In genomic region chr11:46388438-46388837, GRCm38 (mm10) we compare ENCODE assay signal across 37 mouse cellular contexts. TPM values are rescaled to one million over a fixed set of nuclear protein-coding genes. Genes with fewer than 3 reads are reported as not detected.
DNase-seq lines count a peak whose midpoint lies in the region; ATAC-seq and TF ChIP-seq lines count a peak whose summit lies in the region.
"Had no signal": no experiment of that assay in that cellular context is flagged by ENCODE, and none has a peak within 500 bp of the region (broad histone marks: within the 10 kb centered on the region; RNA-seq: fewer than 3 reads in every experiment).

No protein-coding gene starts in this region.

- no peaks in the 10 kb centered on the region for H3K9me3 ChIP-seq in heart, embryonic 16.5 days (replicated peaks; ENCODE audit: control insufficient read depth, low read length)
- no peaks in the 10 kb centered on the region for H3K9me3 ChIP-seq in heart, embryonic 12.5 days (replicated peaks)
- no peaks in the 10 kb centered on the region for H3K9me3 ChIP-seq in liver, postnatal 0 days (ENCODE audit: low read length)
- H3K9me3 ChIP-seq: embryonic facial prominence, embryonic 13.5 days; forebrain, embryonic 10.5 days; G1E; heart, embryonic 15.5 days; hindbrain, embryonic 10.5 days; liver, embryonic 12.5 days; megakaryocyte, embryonic 14.5 days; midbrain, embryonic 12.5 days; neural tube, embryonic 12.5 days had no signal

- no peak for TF ChIP-seq POLR2A in spleen, adult 2 months (IDR thresholded peaks at IDR 0.05; ENCODE audit: low read depth, low read length)
- no peak for TF ChIP-seq POLR2A in small intestine, adult 2 months (IDR thresholded peaks at IDR 0.05; ENCODE audit: low read depth, low read length)

- no peak for TF ChIP-seq EP300 in liver, postnatal 0 days (IDR thresholded peaks at IDR 0.05; ENCODE audit: low read depth)

- no peaks in the 10 kb centered on the region for H3K4me1 ChIP-seq in heart, embryonic 16.5 days (ENCODE audit: control insufficient read depth, insufficient read depth, low read length)
- no peaks in the 10 kb centered on the region for H3K4me1 ChIP-seq in heart, embryonic 12.5 days (replicated peaks)
- peaks cover 6% of the 10 kb centered on the region; the same call in 1 of the 2 replicates for H3K4me1 ChIP-seq in spleen, adult 2 months (ENCODE audit: control insufficient read depth, insufficient read depth, insufficient read length)
- H3K4me1 ChIP-seq in small intestine, adult 2 months (ENCODE audit: control insufficient read depth, insufficient read depth, insufficient read length, low read length), result no peaks in the 10 kb centered on the region
- H3K4me1 ChIP-seq in liver, postnatal 0 days (ENCODE audit: insufficient read depth), result no peaks in the 10 kb centered on the region; the same call in 1 of the 2 replicates
- H3K4me1 ChIP-seq: embryonic facial prominence, embryonic 13.5 days; heart, embryonic 15.5 days; liver, embryonic 12.5 days; midbrain, embryonic 12.5 days; neural tube, embryonic 12.5 days had no signal

- no peaks in the 10 kb centered on the region for H3K27me3 ChIP-seq in heart, embryonic 16.5 days (ENCODE audit: control insufficient read depth, insufficient read depth, low read length)
- H3K27me3 ChIP-seq in heart, embryonic 12.5 days (replicated peaks), result no peaks in the 10 kb centered on the region
- no peaks in the 10 kb centered on the region for H3K27me3 ChIP-seq in spleen, adult 2 months (ENCODE audit: control insufficient read depth, insufficient read depth, low read length)
- no peaks in the 10 kb centered on the region for H3K27me3 ChIP-seq in small intestine, adult 2 months (ENCODE audit: control insufficient read depth, insufficient read depth, low read length)
- no peaks in the 10 kb centered on the region for H3K27me3 ChIP-seq in liver, postnatal 0 days (ENCODE audit: insufficient read depth, low read length)
- H3K27me3 ChIP-seq: embryonic facial prominence, embryonic 13.5 days; heart, embryonic 15.5 days; megakaryocyte, embryonic 14.5 days; midbrain, embryonic 12.5 days; neural tube, embryonic 12.5 days had no signal

- no peak for DNase-seq in spleen, adult 2 months (ENCODE audit: low read depth in 1 of 2, low spot score in 2 of 2)
- DNase-seq in spleen, adult 12 weeks (ENCODE audit: low spot score), result no peak
- DNase-seq in adrenal gland, adult 18-20 months (ENCODE audit: low spot score in 2 of 2), result no peak
- DNase-seq in liver, postnatal 0 days, result no peak
- DNase-seq: adrenal gland, postnatal 14 days; cerebellum, adult 11-12 months; cerebellum, adult 9-11 months; gastrocnemius, adult 2 months; gastrocnemius, postnatal 36 days; heart, adult 2 months; kidney, adult 8-10 months; layer of hippocampus, postnatal 36 days; left cerebral cortex, postnatal 4 days; lung, adult 18-20 months; lung, postnatal 4 days; right cerebral cortex, adult 18-20 months had no signal

- no peaks in the 10 kb centered on the region for H3K36me3 ChIP-seq in heart, embryonic 16.5 days (ENCODE audit: control insufficient read depth, insufficient read depth)
- H3K36me3 ChIP-seq in heart, embryonic 12.5 days, result no peaks in the 10 kb centered on the region
- H3K36me3 ChIP-seq in spleen, adult 2 months (ENCODE audit: control insufficient read depth, insufficient read depth, low read length), result no peaks in the 10 kb centered on the region
- no peaks in the 10 kb centered on the region for H3K36me3 ChIP-seq in small intestine, adult 2 months (ENCODE audit: control insufficient read depth, insufficient read depth, low read length)
- no peaks in the 10 kb centered on the region for H3K36me3 ChIP-seq in liver, postnatal 0 days (replicated peaks; ENCODE audit: insufficient read depth, low read length)
- H3K36me3 ChIP-seq: embryonic facial prominence, embryonic 13.5 days; forebrain, embryonic 10.5 days; G1E; heart, embryonic 15.5 days; hindbrain, embryonic 10.5 days; liver, embryonic 12.5 days; midbrain, embryonic 12.5 days; neural tube, embryonic 12.5 days had no signal

- H3K27ac ChIP-seq in heart, embryonic 16.5 days (ENCODE audit: low read length), result no peak overlapping the region; the same call in 1 of the 2 replicates
- H3K27ac ChIP-seq in heart, embryonic 12.5 days (ENCODE audit: poor library complexity, severe bottlenecking), result no peak overlapping the region
- peak overlapping the region; percentile 87 for H3K27ac ChIP-seq in spleen, adult 2 months (ENCODE audit: insufficient read depth, low read length)
- no peak overlapping the region for H3K27ac ChIP-seq in small intestine, adult 2 months (ENCODE audit: insufficient read depth, low read depth, low read length)
- no peak overlapping the region for H3K27ac ChIP-seq in liver, postnatal 0 days (ENCODE audit: low read depth)
- H3K27ac ChIP-seq: embryonic facial prominence, embryonic 13.5 days; forebrain, embryonic 10.5 days; gastrocnemius, adult 2 months; heart, adult 2 months; heart, embryonic 15.5 days; hindbrain, embryonic 10.5 days; hindbrain, postnatal 0 days; liver, embryonic 12.5 days; midbrain, embryonic 12.5 days; neural tube, embryonic 12.5 days had no signal

- H3K4me2 ChIP-seq in heart, embryonic 16.5 days (ENCODE audit: low read depth, low read length), result 0 out of 2 replicates have a peak overlapping the region, but pooled peaks have one; percentile 5
- no peak overlapping the region for H3K4me2 ChIP-seq in heart, embryonic 12.5 days
- no peak overlapping the region for H3K4me2 ChIP-seq in liver, postnatal 0 days (ENCODE audit: low read depth, low read length)
- H3K4me2 ChIP-seq: embryonic facial prominence, embryonic 13.5 days; heart, embryonic 15.5 days; liver, embryonic 12.5 days; midbrain, embryonic 12.5 days; neural tube, embryonic 12.5 days had no signal

- H3K9ac ChIP-seq in heart, embryonic 16.5 days (ENCODE audit: low read length), result no peak overlapping the region
- H3K9ac ChIP-seq in heart, embryonic 12.5 days, result no peak overlapping the region
- H3K9ac ChIP-seq in liver, postnatal 0 days (replicated peaks), result no peak overlapping the region
- H3K9ac ChIP-seq: embryonic facial prominence, embryonic 13.5 days; heart, embryonic 15.5 days; liver, embryonic 12.5 days; midbrain, embryonic 12.5 days; neural tube, embryonic 12.5 days had no signal

- no peak for ATAC-seq in heart, embryonic 16.5 days (replicated peaks; ENCODE audit: extremely low read depth, insufficient read depth, low FRiP score)
- no peak for ATAC-seq in heart, embryonic 12.5 days (ENCODE audit: insufficient number of reproducible peaks, low FRiP score)
- no peak for ATAC-seq in liver, postnatal 0 days
- ATAC-seq: forebrain, embryonic 16.5 days; hindbrain, postnatal 0 days; intestine, embryonic 16.5 days; liver, embryonic 12.5 days; lung, postnatal 0 days; Patski had no signal

- TF ChIP-seq CTCF in spleen, adult 2 months (IDR thresholded peaks at IDR 0.05; ENCODE audit: extremely low read depth, insufficient read depth, insufficient read length, insufficient replicate concordance), result no peak
- no peak for TF ChIP-seq CTCF in small intestine, adult 2 months (IDR thresholded peaks at IDR 0.05; ENCODE audit: extremely low read depth, insufficient read length, insufficient replicate concordance, low read depth, low read length)
- no peak for TF ChIP-seq CTCF in liver, postnatal 0 days (IDR thresholded peaks at IDR 0.05; ENCODE audit: low read depth)

- H3K4me3 ChIP-seq in heart, embryonic 16.5 days (ENCODE audit: low read length), result peak overlapping the region; percentile 30
- no peak overlapping the region for H3K4me3 ChIP-seq in heart, embryonic 12.5 days
- H3K4me3 ChIP-seq in spleen, adult 2 months (ENCODE audit: extremely low read depth, insufficient read depth, insufficient read length), result peak overlapping the region; percentile 50
- H3K4me3 ChIP-seq in small intestine, adult 2 months (ENCODE audit: low read depth, low read length), result peak overlapping the region; percentile 49
- H3K4me3 ChIP-seq in liver, postnatal 0 days (ENCODE audit: low read depth, low read length), result no peak overlapping the region
- H3K4me3 ChIP-seq: embryonic facial prominence, embryonic 13.5 days; forebrain, embryonic 10.5 days; gastrocnemius, adult 2 months; heart, adult 2 months; heart, embryonic 15.5 days; hindbrain, embryonic 10.5 days; liver, embryonic 12.5 days; megakaryocyte, embryonic 14.5 days; midbrain, embryonic 12.5 days; myocyte; neural tube, embryonic 12.5 days had no signal

- WGBS in heart, embryonic 16.5 days, result 64% methylated on average over 6 of the region's 6 CpGs
- 66% methylated on average over 6 of the region's 6 CpGs for WGBS in heart, embryonic 12.5 days
- WGBS in spleen, adult 2 months, result 62% methylated on average over 6 of the region's 6 CpGs
- 68% methylated on average over 6 of the region's 6 CpGs for WGBS in small intestine, adult 2 months
- 71% methylated on average over 6 of the region's 6 CpGs for WGBS in liver, postnatal 0 days (ENCODE audit: insufficient replicate concordance)

RNA-seq across cellular contexts. Expression of gene Itk, which starts 0.9 kb away (rescaled TPM):
- polyA plus RNA-seq in heart, embryonic 16.5 days (2015; fragmentation: Nextera tagmentation; extraction: Ambion mirVana), result 2.0 and 5.2 TPM in 2 replicates
- not detected in 2 replicates for polyA plus RNA-seq in heart, embryonic 12.5 days (2016; fragmentation: Nextera tagmentation; extraction: Ambion mirVana)
- 9.8 and 11.5 TPM in 2 replicates for polyA plus RNA-seq in spleen, adult 2 months (2012; rRNA removed)
- polyA plus RNA-seq in small intestine, adult 2 months (2012; rRNA removed), result 0.52 and 1.1 TPM in 2 replicates
- under 1 TPM; 0.23 to 0.58 TPM for total RNA-seq in adrenal gland, adult 18-20 months (2021)
- polyA plus RNA-seq in liver, postnatal 0 days (2015; fragmentation: Nextera tagmentation; extraction: Ambion mirVana), result 0.09 and 0.19 TPM in 2 replicates
- total RNA-seq: gastrocnemius, adult 2 months; hindbrain, postnatal 0 days had no signal
- polyA plus RNA-seq: embryonic facial prominence, embryonic 13.5 days; forebrain, embryonic 10.5 days; forebrain, embryonic 16.5 days; hindbrain, embryonic 10.5 days; liver, embryonic 12.5 days; neural tube, embryonic 12.5 days had no signal

RNA-seq across cellular contexts. Expression of gene Fam71b, which starts 7.9 kb away (rescaled TPM):
- 0.18 TPM in 1 of 2 replicates, not detected in the other for polyA plus RNA-seq in heart, embryonic 16.5 days (2015; fragmentation: Nextera tagmentation; extraction: Ambion mirVana)
- not detected in 2 replicates for polyA plus RNA-seq in heart, embryonic 12.5 days (2016; fragmentation: Nextera tagmentation; extraction: Ambion mirVana)
- 0.69 and 1.2 TPM in 2 replicates for polyA plus RNA-seq in spleen, adult 2 months (2012; rRNA removed)
- polyA plus RNA-seq in small intestine, adult 2 months (2012; rRNA removed), result 0.33 and 0.38 TPM in 2 replicates
- total RNA-seq in adrenal gland, adult 18-20 months (2021), result not detected
- polyA plus RNA-seq in liver, postnatal 0 days (2015; fragmentation: Nextera tagmentation; extraction: Ambion mirVana), result not detected in 2 replicates
- total RNA-seq: adrenal gland, postnatal 14 days; gastrocnemius, adult 2 months; gastrocnemius, postnatal 36 days; heart, adult 2 months; hindbrain, postnatal 0 days; layer of hippocampus, postnatal 36 days; left cerebral cortex, postnatal 4 days; midbrain, postnatal 0 days had no signal
- polyA plus RNA-seq: embryonic facial prominence, embryonic 13.5 days; forebrain, embryonic 10.5 days; forebrain, embryonic 16.5 days; G1E; heart, embryonic 15.5 days; hindbrain, embryonic 10.5 days; hindbrain, postnatal 0 days; intestine, embryonic 16.5 days; limb, embryonic 14.5 days; liver, embryonic 12.5 days; lung, postnatal 0 days; midbrain, embryonic 12.5 days; midbrain, postnatal 0 days; neural tube, embryonic 12.5 days; Patski; stomach, embryonic 14.5 days had no signal

RNA-seq across cellular contexts. Expression of gene Med7, which starts 48.3 kb away (rescaled TPM):
- polyA plus RNA-seq in heart, embryonic 16.5 days (2015; fragmentation: Nextera tagmentation; extraction: Ambion mirVana), result 43.6 and 47.8 TPM in 2 replicates
- 54.9 and 56.8 TPM in 2 replicates for polyA plus RNA-seq in heart, embryonic 12.5 days (2016; fragmentation: Nextera tagmentation; extraction: Ambion mirVana)
- polyA plus RNA-seq in spleen, adult 2 months (2012; rRNA removed), result 14.7 and 21.0 TPM in 2 replicates
- polyA plus RNA-seq in small intestine, adult 2 months (2012; rRNA removed), result 4.4 and 11.4 TPM in 2 replicates
- total RNA-seq in adrenal gland, adult 18-20 months (2021), result 10 to 100 TPM; 44.6 to 53.3 TPM
- polyA plus RNA-seq in liver, postnatal 0 days (2015; fragmentation: Nextera tagmentation; extraction: Ambion mirVana), result 39.4 and 41.4 TPM in 2 replicates

Comparison
In these comparisons a context has a peak if more than half of its experiments do, and no peak if none do; other contexts are left out.
1. H3K4me3 ChIP-seq: peak in heart, embryonic 16.5 days (single experiment), spleen, adult 2 months (single experiment) and small intestine, adult 2 months (single experiment); none in heart, embryonic 12.5 days (single experiment) and liver, postnatal 0 days (single experiment).